ENCODE assay signal across 40 mouse cellular contexts in the genomic region with DNA sequence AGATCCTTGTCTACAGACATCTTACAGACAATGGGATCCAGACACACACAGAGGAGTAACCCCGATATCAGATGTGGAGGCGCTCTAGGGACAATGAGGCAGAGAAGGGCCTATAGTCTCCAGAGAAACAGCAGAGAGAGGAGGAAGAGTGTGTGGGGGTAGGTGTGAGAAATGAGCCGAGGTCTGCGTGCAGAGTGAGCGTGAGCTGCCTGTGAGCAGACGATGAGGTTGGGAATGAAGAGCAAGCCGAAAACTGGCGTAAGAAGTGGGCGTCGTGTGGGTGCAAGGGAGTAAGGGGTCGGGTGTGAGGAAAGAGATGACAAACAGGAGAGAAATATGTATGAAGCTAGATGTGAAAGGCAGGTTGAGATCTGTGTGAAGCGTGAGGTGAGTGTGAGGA. TPM values are rescaled to one million over a fixed set of nuclear protein-coding genes. Genes with fewer than 3 reads are reported as not detected.
DNase-seq lines count a peak whose midpoint lies in the region; ATAC-seq lines count a peak whose summit lies in the region.
"Had no signal": no experiment of that assay in that cellular context is flagged by ENCODE, and none has a peak within 500 bp of the region (broad histone marks: within the 10 kb centered on the region; RNA-seq: fewer than 3 reads in every experiment).

No protein-coding gene starts in this region.

- peaks cover 5% of the 10 kb centered on the region for H3K4me1 ChIP-seq in forebrain, embryonic 10.5 days
- peaks cover 14% of the 10 kb centered on the region; the same call in 1 of the 2 replicates for H3K4me1 ChIP-seq in forebrain, embryonic 13.5 days
- H3K4me1 ChIP-seq: intestine, embryonic 15.5 days; liver, embryonic 15.5 days; stomach, embryonic 15.5 days had no signal

- intact Hi-C loops in left cerebral cortex, postnatal 4 days (cut with DNase I), result no loop called here

- H3K9ac ChIP-seq in forebrain, embryonic 13.5 days, result no peak overlapping the region
- H3K9ac ChIP-seq: forebrain, embryonic 15.5 days; hindbrain, embryonic 12.5 days; intestine, embryonic 15.5 days; limb, embryonic 12.5 days; liver, embryonic 15.5 days; lung, embryonic 15.5 days; midbrain, embryonic 12.5 days; stomach, embryonic 15.5 days had no signal

- H3K27ac ChIP-seq in forebrain, embryonic 10.5 days, result peak overlapping the region; percentile 13; the same call in 1 of the 2 replicates
- no peak overlapping the region for H3K27ac ChIP-seq in forebrain, embryonic 13.5 days
- H3K27ac ChIP-seq: gastrocnemius, adult 2 months; hindbrain, embryonic 12.5 days; hindbrain, postnatal 0 days; intestine, embryonic 15.5 days; limb, embryonic 12.5 days; liver, embryonic 15.5 days; lung, embryonic 15.5 days; midbrain, embryonic 12.5 days; stomach, embryonic 15.5 days had no signal

- H3K27me3 ChIP-seq in forebrain, embryonic 10.5 days (ENCODE audit: poor library complexity, severe bottlenecking), result no peaks in the 10 kb centered on the region
- H3K27me3 ChIP-seq in forebrain, embryonic 13.5 days, result no peaks in the 10 kb centered on the region
- H3K27me3 ChIP-seq: CH12.LX; forebrain, embryonic 15.5 days; hindbrain, embryonic 12.5 days; intestine, embryonic 15.5 days; limb, embryonic 12.5 days; liver, embryonic 15.5 days; lung, embryonic 15.5 days; midbrain, embryonic 12.5 days; stomach, embryonic 15.5 days had no signal

- peaks cover 28% of the 10 kb centered on the region for H3K36me3 ChIP-seq in forebrain, embryonic 10.5 days (replicated peaks)
- H3K36me3 ChIP-seq in forebrain, embryonic 13.5 days (ENCODE audit: poor library complexity, severe bottlenecking), result peaks cover 15% of the 10 kb centered on the region

- H3K4me3 ChIP-seq in forebrain, embryonic 10.5 days, result no peak overlapping the region
- no peak overlapping the region for H3K4me3 ChIP-seq in forebrain, embryonic 13.5 days
- H3K4me3 ChIP-seq: forebrain, embryonic 15.5 days; gastrocnemius, adult 2 months; hindbrain, embryonic 12.5 days; intestine, embryonic 15.5 days; limb, embryonic 12.5 days; liver, embryonic 15.5 days; lung, embryonic 15.5 days; midbrain, embryonic 12.5 days; stomach, embryonic 15.5 days had no signal

- ATAC-seq in forebrain, embryonic 13.5 days, result no peak
- ATAC-seq: activated CD4-positive, CD25-positive, alpha-beta regulatory T cell, adult 4 months; hindbrain, postnatal 0 days; intestine, embryonic 15.5 days had no signal

- H3K4me2 ChIP-seq in forebrain, embryonic 13.5 days, result no peak overlapping the region
- H3K4me2 ChIP-seq: forebrain, embryonic 15.5 days; heart, embryonic 11.5 days; hindbrain, embryonic 12.5 days; intestine, embryonic 15.5 days; limb, embryonic 12.5 days; liver, embryonic 15.5 days; lung, embryonic 15.5 days; midbrain, embryonic 12.5 days; stomach, embryonic 15.5 days had no signal

- H3K9me3 ChIP-seq in forebrain, embryonic 10.5 days, result no peaks in the 10 kb centered on the region
- H3K9me3 ChIP-seq in forebrain, embryonic 13.5 days (replicated peaks), result no peaks in the 10 kb centered on the region
- H3K9me3 ChIP-seq: forebrain, embryonic 15.5 days; intestine, embryonic 15.5 days; liver, embryonic 15.5 days; lung, embryonic 15.5 days; midbrain, embryonic 12.5 days; stomach, embryonic 15.5 days had no signal

- 91% methylated on average over 12 of the region's 12 CpGs for WGBS in forebrain, embryonic 10.5 days
- WGBS in forebrain, embryonic 13.5 days, result 84% methylated on average over 12 of the region's 12 CpGs

- DNase-seq in forebrain, embryonic 10.5 days (ENCODE audit: extremely low spot score, low spot score), result no peak
- DNase-seq in left cerebral cortex, adult 18-20 months (ENCODE audit: low spot score in 2 of 2), result peak; percentile 61 to 74
- DNase-seq in left cerebral cortex, postnatal 4 days, result no peak
- peak; percentile 75 for DNase-seq in right cerebral cortex, adult 18-20 months
- no peak for DNase-seq in right cerebral cortex, postnatal 10 days (ENCODE audit: low spot score in 2 of 2)
- no peak for DNase-seq in embryo, embryonic 11 days
- DNase-seq: adrenal gland, adult 2 months; adrenal gland, postnatal 36 days; cerebellum, adult 2 months; cerebellum, postnatal 14 days; gastrocnemius, adult 2 months; gastrocnemius, postnatal 36 days; heart, adult 18-20 months; heart, postnatal 36 days; kidney, adult 2 months; kidney, postnatal 36 days; layer of hippocampus, postnatal 36 days; retina, postnatal 1 day; thymus, postnatal 14 days had no signal

RNA-seq across cellular contexts. Expression of a gene that starts 49.4 kb away (rescaled TPM):
- not detected in 2 replicates for polyA plus RNA-seq in forebrain, embryonic 10.5 days (2016; fragmentation: Nextera tagmentation; extraction: Ambion mirVana)
- polyA plus RNA-seq in forebrain, embryonic 13.5 days (2015; fragmentation: Nextera tagmentation; extraction: Ambion mirVana), result not detected in 2 replicates
- not detected for total RNA-seq in left cerebral cortex, adult 18-20 months (2021)
- not detected for total RNA-seq in left cerebral cortex, postnatal 4 days (2021)
- total RNA-seq: adrenal gland, adult 2 months; adrenal gland, postnatal 36 days; CH12.LX; ES-E14; gastrocnemius, adult 2 months; gastrocnemius, postnatal 36 days; heart, adult 18-20 months; heart, postnatal 36 days; layer of hippocampus, postnatal 36 days; liver, adult 2 months; megakaryocyte progenitor cell, adult 5-6 weeks had no signal
- polyA plus RNA-seq: activated CD4-positive, CD25-positive, alpha-beta regulatory T cell, adult 4 months; adrenal gland, adult 2 months; C2C12; embryonic facial prominence, embryonic 11.5 days; forebrain, embryonic 15.5 days; heart, embryonic 11.5 days; heart, embryonic 16.5 days; hindbrain, embryonic 12.5 days; intestine, embryonic 15.5 days; kidney, adult 2 months; kidney, embryonic 16.5 days; limb, embryonic 12.5 days; liver, adult 2 months; liver, embryonic 15.5 days; lung, embryonic 15.5 days; midbrain, embryonic 12.5 days; neural tube, embryonic 14.5 days; stomach, embryonic 15.5 days had no signal

Comparison
In these comparisons a context has a peak if more than half of its experiments do, and no peak if none do; other contexts are left out.
1. DNase-seq: peak in left cerebral cortex, adult 18-20 months (2 of 2) and right cerebral cortex, adult 18-20 months (single experiment); none in forebrain, embryonic 10.5 days (single experiment), left cerebral cortex, postnatal 4 days (single experiment), right cerebral cortex, postnatal 10 days (0 of 2) and embryo, embryonic 11 days (single experiment).